Mouse (Mus musculus): ENCODE results near the gene Cdc42bpb. TPM values are rescaled to one million over a fixed set of nuclear protein-coding genes. Genes with fewer than 3 reads are reported as not detected.

The Cdc42bpb gene
- polyA plus RNA-seq, 1 experiment from 2014 or later, result 25.6 TPM

- Histone ChIP-seq H3K4me2 (no peak overlapping the region), H3K9ac (replicated peaks) (no peak overlapping the region), H3K4me3 (replicated peaks) (no peak overlapping the region), H3K36me3 (no peaks in the 10 kb centered on the region), H3K4me1 (replicated peaks) (peaks cover 57% of the 10 kb centered on the region), H3K27me3 (0 out of 2 replicates have a peak, but pooled peaks cover 6% of the 10 kb centered on the region), H3K9me3 (no peaks in the 10 kb centered on the region), H3K27ac (no peak overlapping the region)
- ATAC-seq (ENCODE audit: insufficient number of reproducible peaks, insufficient read depth, low FRiP score, low TSS enrichment, low read depth), result no peak
- WGBS, result 92% methylated on average over 3 of the region's 3 CpGs
Observed at GRCm38 (mm10) chr12:111364234-111364633, 13.3 kb downstream of the Cdc42bpb start.

- Histone ChIP-seq H3K9me3 (no peaks in the 10 kb centered on the region), H3K4me1 (replicated peaks) (peaks cover 51% of the 10 kb centered on the region), H3K9ac (replicated peaks) (no peak overlapping the region; the same call in 1 of the 2 replicates), H3K4me2 (peak overlapping the region; percentile 29), H3K27me3 (0 out of 2 replicates have a peak, but pooled peaks cover 6% of the 10 kb centered on the region), H3K4me3 (replicated peaks) (no peak overlapping the region), H3K27ac (peak overlapping the region; percentile 47; the same call in 1 of the 2 replicates), H3K36me3 (no peaks in the 10 kb centered on the region)
- WGBS, result 35% methylated on average over 14 of the region's 14 CpGs
- ATAC-seq (ENCODE audit: insufficient number of reproducible peaks, insufficient read depth, low FRiP score, low TSS enrichment, low read depth), result peak; percentile 81
Observed at GRCm38 (mm10) chr12:111361319-111362098, 16.0 kb downstream of the Cdc42bpb start.

- 0 out of 2 replicates have a peak overlapping the region, but pooled peaks have one; percentile 29 for H3K4me2 ChIP-seq
- H3K27ac ChIP-seq, result no peak overlapping the region
- ATAC-seq (ENCODE audit: insufficient number of reproducible peaks, insufficient read depth, low FRiP score, low TSS enrichment, low read depth), result no peak; the same call in 1 of the 2 replicates
- H3K9ac ChIP-seq (replicated peaks), result no peak overlapping the region
- peaks cover 55% of the 10 kb centered on the region for H3K4me1 ChIP-seq (replicated peaks)
- H3K4me3 ChIP-seq (replicated peaks), result no peak overlapping the region
- 67% methylated on average over 16 of the region's 16 CpGs for WGBS
- 0 out of 2 replicates have a peak, but pooled peaks cover 6% of the 10 kb centered on the region for H3K27me3 ChIP-seq
- H3K36me3 ChIP-seq, result 0 out of 2 replicates have a peak, but pooled peaks cover 3% of the 10 kb centered on the region
- no peaks in the 10 kb centered on the region for H3K9me3 ChIP-seq
Observed at GRCm38 (mm10) chr12:111360671-111361070, 16.8 kb downstream of the Cdc42bpb start.

GRCm38 (mm10) chr12:111356216-111356615 is 21.3 kb downstream of the Cdc42bpb start:
- no peaks in the 10 kb centered on the region for H3K9me3 ChIP-seq
- 0 out of 2 replicates have a peak, but pooled peaks cover 3% of the 10 kb centered on the region for H3K27me3 ChIP-seq
- H3K4me2 ChIP-seq, result no peak overlapping the region
- 87% methylated on average over 8 of the region's 8 CpGs for WGBS
- ATAC-seq (ENCODE audit: insufficient number of reproducible peaks, insufficient read depth, low FRiP score, low TSS enrichment, low read depth), result no peak
- peaks cover 33% of the 10 kb centered on the region for H3K4me1 ChIP-seq (replicated peaks)
- H3K27ac ChIP-seq, result no peak overlapping the region
- H3K4me3 ChIP-seq (replicated peaks), result no peak overlapping the region
- H3K9ac ChIP-seq (replicated peaks), result no peak overlapping the region
- H3K36me3 ChIP-seq, result 0 out of 2 replicates have a peak, but pooled peaks cover 3% of the 10 kb centered on the region

GRCm38 (mm10) chr12:111354142-111354541 is 23.4 kb downstream of the Cdc42bpb start:
- 0 out of 2 replicates have a peak, but pooled peaks cover 3% of the 10 kb centered on the region for H3K36me3 ChIP-seq
- H3K27me3 ChIP-seq, result no peaks in the 10 kb centered on the region
- H3K9ac ChIP-seq (replicated peaks), result no peak overlapping the region
- H3K9me3 ChIP-seq, result 0 out of 2 replicates have a peak, but pooled peaks cover 4% of the 10 kb centered on the region
- no peak for ATAC-seq (ENCODE audit: insufficient number of reproducible peaks, insufficient read depth, low FRiP score, low TSS enrichment, low read depth)
- no peak overlapping the region for H3K4me3 ChIP-seq (replicated peaks)
- H3K4me1 ChIP-seq (replicated peaks), result peaks cover 22% of the 10 kb centered on the region; the same call in 1 of the 2 replicates
- WGBS, result 81% methylated on average over 5 of the region's 5 CpGs
- no peak overlapping the region for H3K27ac ChIP-seq
- H3K4me2 ChIP-seq, result no peak overlapping the region

- Histone ChIP-seq H3K36me3 (0 out of 2 replicates have a peak, but pooled peaks cover 3% of the 10 kb centered on the region), H3K9ac (replicated peaks) (no peak overlapping the region), H3K27ac (no peak overlapping the region), H3K4me2 (no peak overlapping the region), H3K9me3 (0 out of 2 replicates have a peak, but pooled peaks cover 4% of the 10 kb centered on the region), H3K27me3 (no peaks in the 10 kb centered on the region), H3K4me1 (replicated peaks) (peaks cover 25% of the 10 kb centered on the region; the same call in 1 of the 2 replicates), H3K4me3 (replicated peaks) (no peak overlapping the region)
- ATAC-seq (ENCODE audit: insufficient number of reproducible peaks, insufficient read depth, low FRiP score, low TSS enrichment, low read depth), result 0 out of 2 replicates have a peak, but pooled peaks have one; percentile 28
- WGBS, result 76% methylated on average over 15 of the region's 15 CpGs
Observed at GRCm38 (mm10) chr12:111353439-111353915, 24.0 kb downstream of the Cdc42bpb start.

GRCm38 (mm10) chr12:111353008-111353407 is 24.5 kb downstream of the Cdc42bpb start:
- peaks cover 22% of the 10 kb centered on the region; the same call in 1 of the 2 replicates for H3K4me1 ChIP-seq (replicated peaks)
- no peak overlapping the region for H3K9ac ChIP-seq (replicated peaks)
- 84% methylated on average over 11 of the region's 11 CpGs for WGBS
- H3K4me3 ChIP-seq (replicated peaks), result no peak overlapping the region
- peaks cover 4% of the 10 kb centered on the region; the same call in 1 of the 2 replicates for H3K36me3 ChIP-seq
- H3K9me3 ChIP-seq, result 0 out of 2 replicates have a peak, but pooled peaks cover 4% of the 10 kb centered on the region
- no peaks in the 10 kb centered on the region for H3K27me3 ChIP-seq
- H3K27ac ChIP-seq, result no peak overlapping the region
- no peak overlapping the region for H3K4me2 ChIP-seq
- no peak for ATAC-seq (ENCODE audit: insufficient number of reproducible peaks, insufficient read depth, low FRiP score, low TSS enrichment, low read depth)

- H3K4me1 ChIP-seq (replicated peaks), result peaks cover 18% of the 10 kb centered on the region; the same call in 1 of the 2 replicates
- no peak for ATAC-seq (ENCODE audit: insufficient number of reproducible peaks, insufficient read depth, low FRiP score, low TSS enrichment, low read depth)
- H3K9ac ChIP-seq (replicated peaks), result no peak overlapping the region
- H3K4me3 ChIP-seq (replicated peaks), result no peak overlapping the region
- no peak overlapping the region for H3K27ac ChIP-seq
- H3K9me3 ChIP-seq, result 0 out of 2 replicates have a peak, but pooled peaks cover 4% of the 10 kb centered on the region
- no peaks in the 10 kb centered on the region for H3K27me3 ChIP-seq
- H3K36me3 ChIP-seq, result peaks cover 6% of the 10 kb centered on the region; the same call in 1 of the 2 replicates
- 87% methylated on average over 10 of the region's 10 CpGs for WGBS
- H3K4me2 ChIP-seq, result no peak overlapping the region
Observed at GRCm38 (mm10) chr12:111352520-111352919, 25.0 kb downstream of the Cdc42bpb start.

- Histone ChIP-seq H3K27me3 (no peaks in the 10 kb centered on the region), H3K4me2 (no peak overlapping the region), H3K4me3 (replicated peaks) (no peak overlapping the region), H3K36me3 (peaks cover 3% of the 10 kb centered on the region; the same call in 1 of the 2 replicates), H3K4me1 (replicated peaks) (peaks cover 17% of the 10 kb centered on the region), H3K9ac (replicated peaks) (no peak overlapping the region), H3K27ac (no peak overlapping the region), H3K9me3 (0 out of 2 replicates have a peak, but pooled peaks cover 4% of the 10 kb centered on the region)
- no peak for ATAC-seq (ENCODE audit: insufficient number of reproducible peaks, insufficient read depth, low FRiP score, low TSS enrichment, low read depth)
- WGBS, result 89% methylated on average over 15 of the region's 15 CpGs
Observed at GRCm38 (mm10) chr12:111349540-111350231, 27.8 kb downstream of the Cdc42bpb start.

- H3K36me3 ChIP-seq, result peaks cover 41% of the 10 kb centered on the region
- no peak for ATAC-seq (ENCODE audit: insufficient number of reproducible peaks, insufficient read depth, low FRiP score, low TSS enrichment, low read depth)
- no peaks in the 10 kb centered on the region for H3K9me3 ChIP-seq
- H3K27me3 ChIP-seq, result no peaks in the 10 kb centered on the region
- whole genome bisulfite sequencing, result 53% methylated on average over 1 of the region's 1 CpGs
- H3K4me1 ChIP-seq (replicated peaks), result peaks cover 9% of the 10 kb centered on the region
- H3K4me3 ChIP-seq (replicated peaks), result no peak overlapping the region
- no peak overlapping the region for H3K4me2 ChIP-seq
- H3K27ac ChIP-seq, result no peak overlapping the region
- no peak overlapping the region for H3K9ac ChIP-seq (replicated peaks)
Observed at GRCm38 (mm10) chr12:111343956-111344355, 33.6 kb downstream of the Cdc42bpb start.

All from limb, embryonic 12.5 days (tissue).